Mouse (Mus musculus) urinary bladder, adult 2 months (tissue): ENCODE measurements around the gene Khdc4. TPM values are rescaled to one million over a fixed set of nuclear protein-coding genes. Genes with fewer than 3 reads are reported as not detected.

Experiments used
- DNase-seq: peaks from one replicate; pipeline ENCODE4 v3.0.0; 2022; ENCODE audit warnings: low spot score
- polyA plus RNA-seq: library from polyadenylated mRNA; depleted of rRNA; stranded (reverse); fragments of >200 nt; gene quantifications from 2 replicates; pipeline ENCODE4 v1.2.3, GENCODE M21; 2012; rRNA removed

Khdc4 gene
- polyA plus RNA-seq, 1 experiment: 121 TPM

GRCm38 (mm10) chr3:88719098-88719497, 33.5 kb downstream of the Khdc4 start:
- no peak for DNase-seq

- DNase-seq: no peak
Observed at GRCm38 (mm10) chr3:88736556-88736955, 51.0 kb downstream of the Khdc4 start.

- DNase-seq: no peak
Observed at GRCm38 (mm10) chr3:88738641-88739040, 53.0 kb downstream of the Khdc4 start.

GRCm38 (mm10) chr3:88740147-88740546, 54.5 kb downstream of the Khdc4 start:
- no peak for DNase-seq

- no peak for DNase-seq
Observed at GRCm38 (mm10) chr3:88745534-88745933, 59.9 kb downstream of the Khdc4 start.

- DNase-seq: no peak
Observed at GRCm38 (mm10) chr3:88746139-88746870, 60.7 kb downstream of the Khdc4 start.

GRCm38 (mm10) chr3:88746871-88747231, 61.2 kb downstream of the Khdc4 start:
- DNase-seq: no peak

GRCm38 (mm10) chr3:88754283-88754682, 68.7 kb downstream of the Khdc4 start:
- DNase-seq: no peak

- no peak for DNase-seq
Observed at GRCm38 (mm10) chr3:88755541-88755940, 69.9 kb downstream of the Khdc4 start.

GRCm38 (mm10) chr3:88756276-88756675, 70.7 kb downstream of the Khdc4 start:
- no peak for DNase-seq

GRCm38 (mm10) chr3:88758045-88758500, 72.5 kb downstream of the Khdc4 start:
- no peak for DNase-seq

- no peak for DNase-seq
Observed at GRCm38 (mm10) chr3:88761619-88762018, 76.0 kb downstream of the Khdc4 start.

- no peak for DNase-seq
Observed at GRCm38 (mm10) chr3:88762401-88762831, 76.8 kb downstream of the Khdc4 start.

Other genes with a start within 250 kb of the Khdc4 start
- 63.2 and 63.3 TPM in 2 replicates for gene Sema4a, start 224.6 kb upstream of the Khdc4 start, polyA plus RNA-seq
- gene Lmna, start 175.8 kb upstream of the Khdc4 start, polyA plus RNA-seq: 171 and 182 TPM in 2 replicates
- 1.7 and 1.8 TPM in 2 replicates for gene Mex3a, start 153.4 kb upstream of the Khdc4 start, polyA plus RNA-seq
- gene Rab25, start 137.5 kb upstream of the Khdc4 start, polyA plus RNA-seq: 135 and 174 TPM in 2 replicates
- 124 and 134 TPM in 2 replicates for gene Lamtor2, start 132.7 kb upstream of the Khdc4 start, polyA plus RNA-seq
- 36.9 and 38.6 TPM in 2 replicates for gene Ubqln4, start 132.0 kb upstream of the Khdc4 start, polyA plus RNA-seq
- 128 and 150 TPM in 2 replicates for gene Ssr2, start 109.9 kb upstream of the Khdc4 start, polyA plus RNA-seq
- 47.7 and 57.3 TPM in 2 replicates for gene Arhgef2, start 79.8 kb upstream of the Khdc4 start, polyA plus RNA-seq
- gene Rxfp4, start 32.7 kb upstream of the Khdc4 start, polyA plus RNA-seq: not detected in 2 replicates
- 81.4 and 89.3 TPM in 2 replicates for gene Rit1, start 31.0 kb downstream of the Khdc4 start, polyA plus RNA-seq
- 9.7 and 11.3 TPM in 2 replicates for gene Syt11, start 89.4 kb downstream of the Khdc4 start, polyA plus RNA-seq
- 15.2 and 19.1 TPM in 2 replicates for gene Gon4l, start 149.4 kb downstream of the Khdc4 start, polyA plus RNA-seq
- gene Msto1, start 228.2 kb downstream of the Khdc4 start, polyA plus RNA-seq: 28.3 and 32.8 TPM in 2 replicates